ENCODE assay signal across 7 mouse cellular contexts in the genomic region with DNA sequence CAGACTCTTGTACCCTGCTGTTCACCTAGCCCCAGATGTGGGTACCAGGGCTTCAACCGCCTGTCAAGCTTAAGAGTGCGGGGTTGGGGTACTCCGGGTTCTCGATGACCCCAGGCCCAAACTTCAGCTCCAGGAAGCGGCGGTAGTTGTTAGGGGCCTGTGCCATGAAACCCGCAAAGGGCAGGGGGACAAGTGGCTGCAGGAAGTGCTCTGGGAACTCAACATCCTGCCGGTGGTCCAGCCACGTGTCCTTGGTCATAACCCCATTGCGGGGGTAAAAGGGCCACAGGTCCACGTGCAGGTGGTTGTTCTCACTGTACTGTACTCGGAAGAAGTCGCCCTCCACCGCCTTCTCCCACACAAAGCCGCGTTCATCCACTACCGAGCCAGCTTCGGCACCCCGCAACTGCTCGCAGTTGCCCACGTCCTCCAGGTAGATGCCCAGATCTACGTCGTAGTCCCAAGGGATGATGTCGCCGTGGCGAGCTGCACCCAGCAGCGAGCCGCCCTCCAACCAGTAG. TPM values are rescaled to one million over a fixed set of nuclear protein-coding genes. Genes with fewer than 3 reads are reported as not detected.
DNase-seq lines count a peak whose midpoint lies in the region; ATAC-seq and TF ChIP-seq lines count a peak whose summit lies in the region.

No protein-coding gene starts in this region.

- H3K4me1 ChIP-seq in kidney, postnatal 0 days (replicated peaks; ENCODE audit: insufficient read depth, low read length): peaks cover 10% of the 10 kb centered on the region
- peaks cover 29% of the 10 kb centered on the region for H3K4me1 ChIP-seq in forebrain, embryonic 10.5 days
- H3K4me1 ChIP-seq in intestine, embryonic 16.5 days (ENCODE audit: control insufficient read depth, insufficient read depth, low read length): peaks cover 16% of the 10 kb centered on the region
- peaks cover 26% of the 10 kb centered on the region for H3K4me1 ChIP-seq in neural tube, embryonic 14.5 days (ENCODE audit: control insufficient read depth, insufficient read depth, low read length)

- peaks cover 14% of the 10 kb centered on the region; the same call in 1 of the 2 replicates for H3K36me3 ChIP-seq in kidney, postnatal 0 days (ENCODE audit: insufficient read depth, low read length)
- peaks cover 73% of the 10 kb centered on the region for H3K36me3 ChIP-seq in forebrain, embryonic 10.5 days (replicated peaks)
- H3K36me3 ChIP-seq in intestine, embryonic 16.5 days (ENCODE audit: control insufficient read depth, insufficient read depth, low read length): no peaks in the 10 kb centered on the region
- no peaks in the 10 kb centered on the region for H3K36me3 ChIP-seq in neural tube, embryonic 14.5 days (ENCODE audit: control insufficient read depth, insufficient read depth, low read length)

- H3K4me2 ChIP-seq in kidney, postnatal 0 days (ENCODE audit: low read length): peak overlapping the region; percentile 74
- peak overlapping the region; percentile 62 for H3K4me2 ChIP-seq in intestine, embryonic 16.5 days (ENCODE audit: low read depth, low read length)
- H3K4me2 ChIP-seq in neural tube, embryonic 14.5 days (ENCODE audit: low read depth, low read length): peak overlapping the region; percentile 63

- H3K4me3 ChIP-seq in kidney, postnatal 0 days (replicated peaks; ENCODE audit: low read depth, low read length): peak overlapping the region; percentile 25; the same call in 1 of the 2 replicates
- H3K4me3 ChIP-seq in forebrain, embryonic 10.5 days: peak overlapping the region; percentile 53
- peak overlapping the region; percentile 33 for H3K4me3 ChIP-seq in intestine, embryonic 16.5 days (ENCODE audit: low read length)
- H3K4me3 ChIP-seq in neural tube, embryonic 14.5 days (ENCODE audit: low read depth, low read length): peak overlapping the region; percentile 46

- no peak for ATAC-seq in kidney, postnatal 0 days (replicated peaks; ENCODE audit: low FRiP score, low read depth)
- no peak for ATAC-seq in intestine, embryonic 16.5 days
- no peak for ATAC-seq in neural tube, embryonic 14.5 days (ENCODE audit: low read depth)

- H3K9ac ChIP-seq in kidney, postnatal 0 days (ENCODE audit: low read depth, low read length): 0 out of 2 replicates have a peak overlapping the region, but pooled peaks have one; percentile 48
- no peak overlapping the region for H3K9ac ChIP-seq in intestine, embryonic 16.5 days (ENCODE audit: low read depth, low read length)
- H3K9ac ChIP-seq in neural tube, embryonic 14.5 days (replicated peaks; ENCODE audit: low read depth, low read length): peak overlapping the region; percentile 58

- TF ChIP-seq CTCF in kidney, postnatal 0 days (IDR thresholded peaks at IDR 0.05; ENCODE audit: low read depth): no peak

- H3K27ac ChIP-seq in kidney, postnatal 0 days: no peak overlapping the region
- H3K27ac ChIP-seq in forebrain, embryonic 10.5 days: 0 out of 2 replicates have a peak overlapping the region, but pooled peaks have one; percentile 58
- no peak overlapping the region for H3K27ac ChIP-seq in intestine, embryonic 16.5 days (ENCODE audit: low read length)
- H3K27ac ChIP-seq in neural tube, embryonic 14.5 days (ENCODE audit: low read depth, low read length): peak overlapping the region; percentile 81

- no peaks in the 10 kb centered on the region for H3K9me3 ChIP-seq in kidney, postnatal 0 days (replicated peaks; ENCODE audit: low read length)
- H3K9me3 ChIP-seq in forebrain, embryonic 10.5 days: no peaks in the 10 kb centered on the region
- H3K9me3 ChIP-seq in intestine, embryonic 16.5 days (ENCODE audit: control insufficient read depth, low read length): no peaks in the 10 kb centered on the region
- H3K9me3 ChIP-seq in neural tube, embryonic 14.5 days (ENCODE audit: control insufficient read depth, low read length): no peaks in the 10 kb centered on the region

- 53% methylated on average over 28 of the region's 28 CpGs for WGBS in kidney, postnatal 0 days
- WGBS in forebrain, embryonic 10.5 days: 48% methylated on average over 28 of the region's 28 CpGs
- WGBS in intestine, embryonic 16.5 days: 68% methylated on average over 28 of the region's 28 CpGs
- 43% methylated on average over 28 of the region's 28 CpGs for WGBS in neural tube, embryonic 14.5 days

- no peaks in the 10 kb centered on the region for H3K27me3 ChIP-seq in kidney, postnatal 0 days (ENCODE audit: insufficient read depth, low read length)
- H3K27me3 ChIP-seq in forebrain, embryonic 10.5 days (ENCODE audit: poor library complexity, severe bottlenecking): peaks cover 47% of the 10 kb centered on the region
- no peaks in the 10 kb centered on the region; the same call in 1 of the 2 replicates for H3K27me3 ChIP-seq in intestine, embryonic 16.5 days (replicated peaks; ENCODE audit: control insufficient read depth, insufficient read depth, low read length)
- H3K27me3 ChIP-seq in neural tube, embryonic 14.5 days (ENCODE audit: control insufficient read depth, insufficient read depth, low read length): no peaks in the 10 kb centered on the region

- no peak for DNase-seq in kidney, postnatal 0 days (ENCODE audit: low spot score)
- no peak for DNase-seq in kidney, postnatal 36 days
- DNase-seq in forebrain, embryonic 10.5 days (ENCODE audit: extremely low spot score, low spot score): no peak
- no peak for DNase-seq in frontal cortex, postnatal 14 days (ENCODE audit: low spot score in 2 of 2)
- DNase-seq in thymus, postnatal 0 days (ENCODE audit: low spot score): no peak

RNA-seq across cellular contexts. Expression of a gene that starts 5.2 kb away (rescaled TPM):
- polyA plus RNA-seq in kidney, postnatal 0 days (2015; fragmentation: Nextera tagmentation; extraction: Ambion mirVana): 65.4 and 71.2 TPM in 2 replicates
- polyA plus RNA-seq in forebrain, embryonic 10.5 days (2016; fragmentation: Nextera tagmentation; extraction: Ambion mirVana): 120 and 122 TPM in 2 replicates
- polyA plus RNA-seq in intestine, embryonic 16.5 days (2015; fragmentation: Nextera tagmentation; extraction: Ambion mirVana): 68.9 and 72.3 TPM in 2 replicates
- 191 and 199 TPM in 2 replicates for polyA plus RNA-seq in neural tube, embryonic 14.5 days (2014; fragmentation: Nextera tagmentation; extraction: Ambion mirVana)
- polyA plus RNA-seq in thymus, postnatal 0 days (2015; fragmentation: Nextera tagmentation; extraction: Ambion mirVana): 57.1 and 60.9 TPM in 2 replicates

RNA-seq across cellular contexts. Expression of a gene that starts 6.1 kb away (rescaled TPM):
- 31.0 and 32.0 TPM in 2 replicates for polyA plus RNA-seq in kidney, postnatal 0 days (2015; fragmentation: Nextera tagmentation; extraction: Ambion mirVana)
- polyA plus RNA-seq in forebrain, embryonic 10.5 days (2016; fragmentation: Nextera tagmentation; extraction: Ambion mirVana): 26.3 and 27.2 TPM in 2 replicates
- polyA plus RNA-seq in intestine, embryonic 16.5 days (2015; fragmentation: Nextera tagmentation; extraction: Ambion mirVana): 20.3 and 22.3 TPM in 2 replicates
- polyA plus RNA-seq in neural tube, embryonic 14.5 days (2014; fragmentation: Nextera tagmentation; extraction: Ambion mirVana): 44.5 and 51.5 TPM in 2 replicates
- polyA plus RNA-seq in thymus, postnatal 0 days (2015; fragmentation: Nextera tagmentation; extraction: Ambion mirVana): 17.1 and 18.8 TPM in 2 replicates

RNA-seq across cellular contexts. Expression of a gene that starts 29.3 kb away (rescaled TPM):
- 49.0 and 55.8 TPM in 2 replicates for polyA plus RNA-seq in kidney, postnatal 0 days (2015; fragmentation: Nextera tagmentation; extraction: Ambion mirVana)
- 44.3 and 46.2 TPM in 2 replicates for polyA plus RNA-seq in forebrain, embryonic 10.5 days (2016; fragmentation: Nextera tagmentation; extraction: Ambion mirVana)
- 44.5 and 49.0 TPM in 2 replicates for polyA plus RNA-seq in intestine, embryonic 16.5 days (2015; fragmentation: Nextera tagmentation; extraction: Ambion mirVana)
- polyA plus RNA-seq in neural tube, embryonic 14.5 days (2014; fragmentation: Nextera tagmentation; extraction: Ambion mirVana): 4.5 and 4.6 TPM in 2 replicates
- polyA plus RNA-seq in thymus, postnatal 0 days (2015; fragmentation: Nextera tagmentation; extraction: Ambion mirVana): 77.9 and 80.3 TPM in 2 replicates

RNA-seq across cellular contexts. Expression of a gene that starts 32.2 kb away (rescaled TPM):
- polyA plus RNA-seq in kidney, postnatal 0 days (2015; fragmentation: Nextera tagmentation; extraction: Ambion mirVana): 12.8 and 15.1 TPM in 2 replicates
- polyA plus RNA-seq in forebrain, embryonic 10.5 days (2016; fragmentation: Nextera tagmentation; extraction: Ambion mirVana): 9.6 and 10.7 TPM in 2 replicates
- 10.3 and 11.5 TPM in 2 replicates for polyA plus RNA-seq in intestine, embryonic 16.5 days (2015; fragmentation: Nextera tagmentation; extraction: Ambion mirVana)
- 4.5 and 7.4 TPM in 2 replicates for polyA plus RNA-seq in neural tube, embryonic 14.5 days (2014; fragmentation: Nextera tagmentation; extraction: Ambion mirVana)
- 70.6 and 80.0 TPM in 2 replicates for polyA plus RNA-seq in thymus, postnatal 0 days (2015; fragmentation: Nextera tagmentation; extraction: Ambion mirVana)

Comparison
In these comparisons a context has a peak if more than half of its experiments do, and no peak if none do; other contexts are left out.
1. H3K27ac ChIP-seq: peak in forebrain, embryonic 10.5 days (single experiment) and neural tube, embryonic 14.5 days (single experiment); none in kidney, postnatal 0 days (single experiment) and intestine, embryonic 16.5 days (single experiment).
2. Peak in every context shown above with its lines, with median percentiles within 50 percentile points of each other: H3K4me2 ChIP-seq and H3K4me3 ChIP-seq.